Mouse (Mus musculus) kidney, adult 2 months (tissue): ENCODE results near the gene Saysd1. TPM values are rescaled to one million over a fixed set of nuclear protein-coding genes. Genes with fewer than 3 reads are reported as not detected.

ENCODE experiments used
- DNase-seq: peaks from one replicate; pipeline ENCODE4 v3.0.0; 2021
- H3K27ac ChIP-seq: fragments of 200-500 bp; 2 replicates; pipeline ENCODE4 v1.5.1; 2012; ENCODE audit warnings: low read depth, low read length, control low read depth, inconsistent platforms; ENCODE audit not compliant: insufficient read depth
- H3K27me3 ChIP-seq: fragments of 200-500 bp; replicated peaks from 2 replicates; pipeline ENCODE4 v1.6.1; 2012; ENCODE audit warnings: mild to moderate bottlenecking, moderate library complexity, low read length, inconsistent platforms; ENCODE audit not compliant: control insufficient read depth, insufficient read depth
- H3K36me3 ChIP-seq: fragments of 200-500 bp; 2 replicates; pipeline ENCODE4 v1.6.1; 2012; ENCODE audit warnings: mild to moderate bottlenecking, moderate library complexity, low read length, inconsistent platforms; ENCODE audit not compliant: control insufficient read depth, insufficient read depth
- H3K4me1 ChIP-seq: fragments of 200-500 bp; 2 replicates; pipeline ENCODE4 v1.6.1; 2011; ENCODE audit warnings: low read length; ENCODE audit not compliant: control insufficient read depth, insufficient read depth
- H3K4me3 ChIP-seq: fragments of 200-500 bp; 2 replicates; pipeline ENCODE4 v1.5.1; 2011; ENCODE audit warnings: mild to moderate bottlenecking, low read depth, low read length, control low read depth; ENCODE audit not compliant: insufficient read depth
- CTCF ChIP-seq: fragments of 200-500 bp; conservative IDR thresholded peaks from 2 replicates; pipeline ENCODE4 v1.5.1; 2011; ENCODE audit warnings: low read depth, mild to moderate bottlenecking, control low read depth, low read length, moderate library complexity, mixed read lengths; ENCODE audit not compliant: insufficient read depth, insufficient read length
- POLR2A ChIP-seq: fragments of 200-500 bp; IDR thresholded peaks from one replicate; pipeline ENCODE4 v1.6.1; 2011; ENCODE audit warnings: low read depth, low read length, control low read depth
- WGBS: fragments of 180-500 bp; shearing (Covaris S2); methylation state at CpG from one replicate; pipeline ENCODE4 v1.1.7; 2018; 5-methylcytosine and 5-hydroxymethylcytosine counted together
- polyA plus RNA-seq: library from polyadenylated mRNA; depleted of rRNA; stranded (reverse); fragments of >200 nt; gene quantifications from 2 replicates; pipeline ENCODE4 v1.2.3, GENCODE M21; 2012

The Saysd1 gene
- polyA plus RNA-seq, 1 experiment = 11.4 TPM

DNA sequence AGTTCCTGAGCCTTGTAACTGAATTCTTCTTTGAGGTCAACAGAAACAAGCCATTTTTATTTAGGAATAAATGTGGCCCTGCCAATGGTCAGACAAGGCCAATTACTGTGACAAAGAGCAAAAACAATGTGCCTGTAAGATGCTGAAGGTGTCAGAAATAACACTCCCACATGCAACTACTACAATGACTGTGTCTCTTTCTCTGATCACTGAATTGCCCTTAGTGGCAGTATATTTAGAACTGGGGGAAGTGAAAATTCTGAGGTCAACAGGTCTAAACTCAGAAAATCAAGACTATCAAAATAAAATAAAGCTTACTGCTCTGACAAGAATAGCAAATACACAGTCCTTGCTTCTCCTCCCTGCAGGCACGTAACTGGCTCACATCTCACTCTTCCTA lies 63.6 kb downstream of the Saysd1 start:
- Histone ChIP-seq H3K27ac (peak overlapping the region; percentile 31; the same call in 1 of the 2 replicates), H3K27me3 (no peaks in the 10 kb centered on the region), H3K4me1 (no peaks in the 10 kb centered on the region), H3K36me3 (no peaks in the 10 kb centered on the region; the same call in 1 of the 2 replicates), H3K4me3 (no peak overlapping the region)
- no peak for DNase-seq
- no peak for TF ChIP-seq CTCF
- TF ChIP-seq POLR2A = no peak
- 53% methylated on average over 1 of the region's 1 CpGs for WGBS

DNA sequence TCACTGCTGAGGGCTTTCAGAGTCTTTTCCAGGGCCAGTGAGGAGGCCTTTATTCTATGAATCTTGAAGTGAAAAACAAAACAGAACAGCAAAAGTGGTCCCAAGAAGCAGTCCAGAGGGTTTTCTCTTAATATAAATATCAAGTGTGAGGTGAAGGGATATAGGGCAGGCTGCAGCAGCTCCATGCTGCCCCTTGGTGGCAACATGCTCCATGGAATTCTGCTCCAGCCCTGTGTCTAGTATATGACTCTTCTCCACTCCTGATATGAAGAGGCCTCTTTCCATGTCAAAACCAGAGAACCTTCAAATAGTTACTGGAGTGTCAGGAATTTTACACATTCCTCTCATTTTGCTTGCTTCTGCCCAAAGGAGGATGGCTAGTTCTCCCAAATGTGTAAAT lies 67.7 kb downstream of the Saysd1 start:
- DNase-seq = peak; percentile 33
- no peak for TF ChIP-seq POLR2A
- TF ChIP-seq CTCF = peak; percentile 70

DNA sequence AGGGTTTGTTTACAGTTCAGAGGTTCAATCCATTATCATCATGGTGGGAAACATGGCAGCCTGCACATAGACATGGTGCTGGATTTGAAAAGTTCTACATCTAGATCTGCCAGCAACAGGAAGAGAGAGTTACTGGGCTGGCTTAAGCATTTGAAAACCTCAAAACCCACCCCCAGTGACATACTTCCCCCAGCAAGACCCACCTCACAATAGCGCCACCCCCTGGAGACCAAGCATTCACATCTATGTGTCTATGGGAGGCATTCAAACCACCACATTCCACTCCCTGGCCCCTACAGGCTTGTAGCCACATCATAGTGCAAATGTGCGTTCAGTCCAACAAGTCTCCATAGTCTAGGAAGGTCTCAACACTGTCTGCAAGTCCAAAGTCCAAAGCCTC lies 70.0 kb downstream of the Saysd1 start:
- H3K4me1 ChIP-seq = no peaks in the 10 kb centered on the region
- DNase-seq = no peak
- no peaks in the 10 kb centered on the region for H3K27me3 ChIP-seq
- no peak overlapping the region for H3K4me3 ChIP-seq
- TF ChIP-seq CTCF (no peak), POLR2A (no peak)
- H3K27ac ChIP-seq = no peak overlapping the region
- 84% methylated on average over 2 of the region's 2 CpGs for WGBS
- H3K36me3 ChIP-seq = no peaks in the 10 kb centered on the region

More for the DNA sequence above, 67.7 kb downstream of the Saysd1 start:
- Histone ChIP-seq H3K4me1 (no peaks in the 10 kb centered on the region), H3K27me3 (no peaks in the 10 kb centered on the region), H3K36me3 (no peaks in the 10 kb centered on the region), H3K4me3 (no peak overlapping the region), H3K27ac (no peak overlapping the region)

DNA sequence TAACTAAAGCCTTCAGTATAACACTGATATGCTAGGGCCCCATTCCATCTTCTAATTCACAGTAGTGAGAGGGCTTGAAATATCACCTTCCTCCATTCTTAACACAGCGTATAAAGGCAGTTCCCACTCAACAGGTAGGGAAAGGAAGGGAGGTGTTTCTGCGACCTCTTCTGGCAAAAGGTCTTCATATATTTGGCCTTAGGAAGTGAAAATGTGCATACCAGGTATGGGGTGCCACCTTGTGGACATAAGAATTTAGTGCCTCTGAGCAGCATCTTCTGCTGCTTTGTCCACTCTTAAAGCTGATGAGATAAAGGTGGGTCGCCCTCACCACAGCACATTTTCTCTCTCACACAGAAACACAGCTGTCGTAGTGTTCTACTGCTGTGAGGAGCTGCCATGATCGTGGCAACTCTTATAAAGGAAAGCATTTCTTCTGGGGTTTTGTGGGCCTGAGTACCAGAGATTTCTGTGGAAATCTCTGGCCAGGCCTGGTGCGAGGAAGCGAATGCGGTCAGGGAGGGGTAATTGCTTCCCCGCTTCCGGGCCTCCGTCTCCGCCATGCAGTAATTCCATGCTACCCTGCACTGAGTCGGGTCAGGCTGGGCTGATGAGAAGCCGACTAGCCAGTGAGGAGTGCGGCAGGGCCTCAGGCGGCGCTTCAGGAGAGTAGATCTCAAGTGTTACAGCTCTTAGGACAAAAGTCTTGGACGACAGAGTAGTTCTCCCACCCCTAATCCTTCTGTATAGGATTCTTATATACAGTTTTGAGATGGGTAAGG lies 70.8 kb downstream of the Saysd1 start:
- Histone ChIP-seq H3K27ac (no peak overlapping the region), H3K4me3 (no peak overlapping the region), H3K4me1 (no peaks in the 10 kb centered on the region), H3K36me3 (no peaks in the 10 kb centered on the region), H3K27me3 (no peaks in the 10 kb centered on the region)
- 38% methylated on average over 18 of the region's 18 CpGs for WGBS
- peak; percentile 82 for DNase-seq
- TF ChIP-seq CTCF (peak; percentile 61), POLR2A (no peak)

DNA sequence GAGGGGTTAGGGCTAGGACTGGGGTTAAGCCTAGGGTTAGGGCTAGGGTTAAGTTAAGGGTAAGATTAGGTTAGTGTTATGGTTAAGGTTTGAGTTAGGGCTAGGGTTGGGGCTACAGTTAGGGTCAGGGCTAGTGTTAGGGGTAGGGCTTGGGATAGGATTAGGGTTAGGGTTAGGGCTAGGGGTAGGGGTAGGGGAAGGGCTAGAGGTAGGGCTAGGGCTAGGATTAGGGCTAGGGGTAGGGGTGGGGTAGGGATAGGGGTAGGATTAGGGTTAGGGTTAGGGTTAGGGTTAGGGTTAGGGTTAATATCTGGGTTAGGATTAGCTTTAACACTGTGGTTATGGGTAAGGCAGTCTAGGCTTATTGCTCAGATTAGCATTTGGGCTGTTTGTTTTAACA lies 73.6 kb downstream of the Saysd1 start:
- no peak overlapping the region for H3K27ac ChIP-seq

DNA sequence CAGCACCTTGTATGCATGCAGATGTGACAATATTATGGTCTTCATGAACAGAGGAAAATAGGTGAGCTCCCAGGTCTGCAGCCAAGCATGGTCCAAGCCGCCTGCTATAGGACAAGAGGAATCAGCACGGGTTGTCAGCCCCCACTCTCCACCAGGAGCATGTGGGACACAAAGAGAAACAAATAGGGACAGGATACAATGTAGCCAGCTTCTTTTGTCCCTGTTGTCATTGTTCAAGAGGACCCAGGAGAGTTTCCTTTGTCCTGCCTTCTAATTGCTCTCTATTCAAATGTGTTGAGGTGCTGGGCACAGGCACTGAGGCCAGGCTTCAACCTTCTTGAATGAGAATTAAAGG lies 89.9 kb downstream of the Saysd1 start:
- Histone ChIP-seq H3K4me1 (no peaks in the 10 kb centered on the region), H3K27me3 (no peaks in the 10 kb centered on the region), H3K4me3 (no peak overlapping the region), H3K27ac (no peak overlapping the region), H3K36me3 (no peaks in the 10 kb centered on the region)
- DNase-seq = no peak
- 66% methylated on average over 2 of the region's 2 CpGs for WGBS
- TF ChIP-seq CTCF = no peak
- TF ChIP-seq POLR2A = no peak

More for the DNA sequence above, 73.6 kb downstream of the Saysd1 start:
- no peak for TF ChIP-seq POLR2A
- no peak for TF ChIP-seq CTCF
- Histone ChIP-seq H3K36me3 (no peaks in the 10 kb centered on the region), H3K4me3 (no peak overlapping the region), H3K4me1 (no peaks in the 10 kb centered on the region), H3K27me3 (no peaks in the 10 kb centered on the region)
- no peak for DNase-seq

DNA sequence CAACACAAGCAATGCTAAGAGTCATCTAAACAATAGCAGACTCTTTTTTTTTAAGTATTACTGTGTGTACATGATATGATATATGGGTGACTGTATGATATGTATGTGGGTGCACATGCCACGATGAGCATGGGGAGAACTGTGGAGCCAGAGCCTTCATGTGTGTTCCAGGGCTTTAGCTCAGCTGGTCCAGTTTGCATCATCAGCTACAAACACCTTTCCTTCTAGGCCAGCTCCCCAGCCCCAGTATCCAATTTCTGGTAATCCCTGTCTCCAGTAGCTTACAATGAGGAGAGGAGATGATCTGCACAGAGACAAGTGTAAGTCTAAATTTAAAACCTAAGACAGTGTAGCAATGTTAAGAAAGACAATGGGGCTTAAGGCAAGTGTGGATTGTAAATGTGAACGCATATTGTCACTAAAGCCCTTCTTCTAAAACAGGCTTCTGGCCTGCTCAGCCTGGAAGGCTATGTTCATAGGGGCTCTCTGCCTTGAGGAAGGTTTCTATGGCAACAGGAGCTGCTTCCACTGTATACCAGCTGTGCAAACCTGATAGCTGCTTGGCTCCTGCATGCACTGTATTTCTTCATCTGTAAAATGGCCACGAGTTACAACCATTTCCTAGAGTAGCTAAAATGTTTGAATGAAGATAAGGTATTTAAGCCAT lies 90.4 kb downstream of the Saysd1 start:
- H3K4me1 ChIP-seq = no peaks in the 10 kb centered on the region
- no peak for DNase-seq
- H3K27ac ChIP-seq = no peak overlapping the region
- no peaks in the 10 kb centered on the region for H3K36me3 ChIP-seq
- H3K27me3 ChIP-seq = no peaks in the 10 kb centered on the region
- no peak overlapping the region for H3K4me3 ChIP-seq
- no peak for TF ChIP-seq POLR2A
- TF ChIP-seq CTCF = no peak
- WGBS = 66% methylated on average over 3 of the region's 3 CpGs
